Mouse (Mus musculus) erythroblast, embryonic 14.5 days (primary cell): ENCODE measurements around the gene Zfp566.

Source experiments
- GATA1 ChIP-seq: IDR thresholded peaks from 2 replicates; pipeline ENCODE4 v1.6.1; 2012; ENCODE audit warnings: low read length, inconsistent platforms, mixed read lengths
- TAL1 ChIP-seq: IDR thresholded peaks from 3 replicates; pipeline ENCODE4 v1.6.1; 2012; ENCODE audit warnings: low read length, inconsistent platforms, mixed read lengths

DNA sequence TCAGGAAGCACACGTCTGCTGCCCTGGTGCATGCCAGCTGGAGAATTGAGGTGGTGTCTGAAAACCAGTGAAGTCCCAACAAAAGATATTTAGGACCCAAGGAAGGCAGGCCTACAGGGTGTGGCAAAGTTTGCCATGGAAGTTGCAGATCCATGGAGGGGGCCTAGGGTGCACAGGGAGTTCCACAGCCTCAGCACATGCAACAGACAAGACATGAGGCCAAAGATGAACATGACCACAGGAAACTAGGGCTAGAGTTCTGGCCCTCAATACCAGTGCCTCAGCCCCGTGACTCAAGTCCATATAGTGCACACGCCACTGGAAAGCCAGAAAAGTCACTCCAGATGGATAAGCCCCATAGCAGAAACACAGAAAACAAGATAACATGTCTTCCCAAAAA lies 61.8 kb downstream of the Zfp566 start:
- TF ChIP-seq GATA1 (no peak), TAL1 (no peak)
